Mouse (Mus musculus): ENCODE measurements around the gene Trappc1.
A peak's percentile ranks its signal among the peaks of the same experiment; 100 is the strongest.

Gene Trappc1

GRCm38 (mm10) chr11:69331152-69331551, 7.4 kb downstream of the Trappc1 start:
- DNase-seq (ENCODE audit: low spot score): no peak

- DNase-seq (ENCODE audit: low spot score): peak; percentile 33
Measured at GRCm38 (mm10) chr11:69331929-69332405, 8.2 kb downstream of the Trappc1 start.

- DNase-seq (ENCODE audit: low spot score): no peak
Measured at GRCm38 (mm10) chr11:69332713-69333253, 9.0 kb downstream of the Trappc1 start.

- no peak for DNase-seq (ENCODE audit: low spot score)
Measured at GRCm38 (mm10) chr11:69333922-69334321, 10.1 kb downstream of the Trappc1 start.

- no peak for DNase-seq (ENCODE audit: low spot score)
Measured at GRCm38 (mm10) chr11:69334796-69335195, 11.0 kb downstream of the Trappc1 start.

GRCm38 (mm10) chr11:69340161-69341131, 16.7 kb downstream of the Trappc1 start, which contains the start of gene Rnf227:
Gene Rnf227 (plus strand): TSS chr11:69340461.
- no peak for DNase-seq (ENCODE audit: low spot score)

GRCm38 (mm10) chr11:69346441-69346840, 22.7 kb downstream of the Trappc1 start:
- no peak for DNase-seq (ENCODE audit: low spot score)

- DNase-seq (ENCODE audit: low spot score): no peak
Measured at GRCm38 (mm10) chr11:69356544-69356943, 32.8 kb downstream of the Trappc1 start.

- DNase-seq (ENCODE audit: low spot score): no peak
Measured at GRCm38 (mm10) chr11:69357690-69358089, 33.9 kb downstream of the Trappc1 start.

GRCm38 (mm10) chr11:69362021-69362420, 38.2 kb downstream of the Trappc1 start:
- no peak for DNase-seq (ENCODE audit: low spot score)

GRCm38 (mm10) chr11:69362479-69362878, 38.7 kb downstream of the Trappc1 start:
- DNase-seq (ENCODE audit: low spot score): no peak

GRCm38 (mm10) chr11:69364376-69364775, 40.6 kb downstream of the Trappc1 start:
- no peak for DNase-seq (ENCODE audit: low spot score)

GRCm38 (mm10) chr11:69364910-69365309, 41.1 kb downstream of the Trappc1 start:
- DNase-seq (ENCODE audit: low spot score): peak; percentile 79

- DNase-seq (ENCODE audit: low spot score): no peak
Measured at GRCm38 (mm10) chr11:69365722-69366121, 41.9 kb downstream of the Trappc1 start.

- DNase-seq (ENCODE audit: low spot score): peak; percentile 94
Measured at GRCm38 (mm10) chr11:69366157-69366854, 42.5 kb downstream of the Trappc1 start.

GRCm38 (mm10) chr11:69366855-69367615, 43.3 kb downstream of the Trappc1 start:
- no peak for DNase-seq (ENCODE audit: low spot score)

- DNase-seq (ENCODE audit: low spot score): no peak
Measured at GRCm38 (mm10) chr11:69367616-69368355, 44.0 kb downstream of the Trappc1 start.

- DNase-seq (ENCODE audit: low spot score): no peak
Measured at GRCm38 (mm10) chr11:69368356-69369214, 44.8 kb downstream of the Trappc1 start.

- DNase-seq (ENCODE audit: low spot score): no peak
Measured at GRCm38 (mm10) chr11:69369215-69369989, 45.6 kb downstream of the Trappc1 start, which contains the start of gene Chd3. Gene Chd3 (minus strand): TSS chr11:69369406.

All from urinary bladder, postnatal 10 days (tissue).